32 mouse cellular contexts compared by ENCODE assay signal in genomic region chrX:138043113-138043512, GRCm38 (mm10).
"Had no signal": no experiment of that assay in that cellular context is flagged by ENCODE, and none has a peak within 500 bp of the region (broad histone marks: within the 10 kb centered on the region; RNA-seq: fewer than 3 reads in every experiment).

No protein-coding gene starts in this region.

- H3K4me2 ChIP-seq: limb, embryonic 12.5 days; limb, embryonic 13.5 days; limb, embryonic 15.5 days; liver, embryonic 11.5 days; liver, embryonic 12.5 days; liver, embryonic 13.5 days; liver, embryonic 15.5 days; lung, embryonic 14.5 days; lung, embryonic 15.5 days; midbrain, embryonic 11.5 days; midbrain, embryonic 12.5 days; midbrain, embryonic 13.5 days; midbrain, embryonic 15.5 days; neural tube, embryonic 12.5 days had no signal

- H3K9me3 ChIP-seq: limb, embryonic 10.5 days; limb, embryonic 12.5 days; limb, embryonic 13.5 days; limb, embryonic 15.5 days; liver, embryonic 12.5 days; liver, embryonic 13.5 days; liver, embryonic 15.5 days; lung, embryonic 15.5 days; megakaryocyte, embryonic 14.5 days; midbrain, embryonic 10.5 days; midbrain, embryonic 12.5 days; midbrain, embryonic 13.5 days; midbrain, embryonic 15.5 days; neural tube, embryonic 12.5 days had no signal

- H3K27me3 ChIP-seq: limb, embryonic 15.5 days; liver, embryonic 12.5 days; liver, embryonic 13.5 days; liver, embryonic 15.5 days; lung, embryonic 15.5 days; megakaryocyte, embryonic 14.5 days; neural tube, embryonic 12.5 days had no signal

- H3K27ac ChIP-seq: limb, embryonic 10.5 days; limb, embryonic 12.5 days; limb, embryonic 13.5 days; limb, embryonic 15.5 days; liver, embryonic 12.5 days; liver, embryonic 13.5 days; liver, embryonic 14.5 days; liver, embryonic 15.5 days; lung, embryonic 15.5 days; macrophage; midbrain, embryonic 10.5 days; midbrain, embryonic 12.5 days; midbrain, embryonic 13.5 days; midbrain, embryonic 15.5 days; neural tube, embryonic 12.5 days had no signal

- DNase-seq: left cerebral cortex, postnatal 4 days; liver; liver, embryonic 13.5 days; liver, postnatal 0 days; lung, adult 18-20 months; lung, adult 2 months; lung, embryonic 14.5 days; lung, postnatal 10 days; lung, postnatal 14 days; lung, postnatal 36 days; lung, postnatal 4 days; midbrain, embryonic 14.5 days had no signal

- ATAC-seq: liver, embryonic 12.5 days; liver, postnatal 0 days; lung, postnatal 0 days; midbrain, embryonic 13.5 days; midbrain, embryonic 15.5 days; midbrain, embryonic 16.5 days had no signal

- H3K9ac ChIP-seq: limb, embryonic 12.5 days; limb, embryonic 13.5 days; limb, embryonic 15.5 days; liver, embryonic 12.5 days; liver, embryonic 13.5 days; liver, embryonic 14.5 days; liver, embryonic 15.5 days; liver, postnatal 0 days; lung, embryonic 14.5 days; lung, embryonic 15.5 days; midbrain, embryonic 12.5 days; midbrain, embryonic 13.5 days; midbrain, embryonic 15.5 days; neural tube, embryonic 12.5 days had no signal

- H3K4me3 ChIP-seq: limb, embryonic 10.5 days; limb, embryonic 12.5 days; limb, embryonic 13.5 days; limb, embryonic 15.5 days; liver, embryonic 12.5 days; liver, embryonic 13.5 days; liver, embryonic 15.5 days; lung, embryonic 15.5 days; megakaryocyte, embryonic 14.5 days; midbrain, embryonic 10.5 days; midbrain, embryonic 12.5 days; midbrain, embryonic 13.5 days; midbrain, embryonic 15.5 days; myocyte; neural tube, embryonic 12.5 days had no signal

- H3K36me3 ChIP-seq: limb, embryonic 10.5 days; limb, embryonic 12.5 days; limb, embryonic 13.5 days; limb, embryonic 15.5 days; liver, embryonic 12.5 days; liver, embryonic 13.5 days; liver, embryonic 15.5 days; lung, embryonic 15.5 days; midbrain, embryonic 10.5 days; midbrain, embryonic 12.5 days; midbrain, embryonic 13.5 days; midbrain, embryonic 15.5 days; neural tube, embryonic 12.5 days had no signal

- H3K4me1 ChIP-seq: limb, embryonic 10.5 days; limb, embryonic 12.5 days; limb, embryonic 13.5 days; limb, embryonic 15.5 days; liver, embryonic 12.5 days; liver, embryonic 13.5 days; liver, embryonic 15.5 days; lung, embryonic 15.5 days; megakaryocyte, embryonic 14.5 days; midbrain, embryonic 10.5 days; midbrain, embryonic 12.5 days; midbrain, embryonic 13.5 days; midbrain, embryonic 15.5 days; neural tube, embryonic 12.5 days had no signal
